Mouse (Mus musculus) spleen, adult 12 weeks (tissue): ENCODE measurements around the gene Osgin1.

Experiments
- DNase-seq: peaks from one replicate; pipeline ENCODE4 v3.0.0; 2022; ENCODE audit warnings: low spot score

Osgin1 gene

DNA sequence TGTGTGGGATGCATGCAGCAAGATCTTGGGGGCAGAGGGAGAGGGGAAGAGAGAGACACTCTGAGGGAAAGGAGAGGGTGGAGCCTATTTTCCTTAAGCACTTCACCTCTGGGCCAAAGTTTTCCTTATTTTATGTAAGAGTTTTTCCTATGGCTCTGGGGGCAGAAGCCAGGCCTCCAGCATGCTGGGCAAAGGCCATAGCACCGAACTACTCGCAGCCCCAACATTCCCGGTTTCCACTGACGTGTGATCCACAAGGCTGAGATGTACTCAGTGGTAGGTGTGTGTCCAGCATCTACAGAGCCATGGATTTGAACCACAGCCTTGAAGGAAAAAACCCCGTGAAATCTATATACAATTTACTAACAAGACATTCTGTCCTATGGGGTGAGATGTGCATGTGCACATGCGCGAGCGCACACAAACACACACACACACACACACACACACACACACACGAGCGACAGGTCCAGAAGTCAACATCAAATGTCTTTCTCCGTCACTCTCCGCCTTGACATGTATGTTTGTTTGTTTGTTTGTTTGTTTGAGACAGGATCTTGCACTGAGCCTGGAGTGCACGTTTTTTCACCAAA is at the start of gene Osgin1:
Osgin1 (plus strand) TSS at position 543 of the 593 bp plus-strand sequence.
- DNase-seq, result no peak

GRCm38 (mm10) chr8:119384478-119384877 is 49.4 kb upstream of the Osgin1 start:
- DNase-seq, result peak; percentile 18

GRCm38 (mm10) chr8:119385854-119386253 is 48.1 kb upstream of the Osgin1 start:
- DNase-seq, result no peak

DNA sequence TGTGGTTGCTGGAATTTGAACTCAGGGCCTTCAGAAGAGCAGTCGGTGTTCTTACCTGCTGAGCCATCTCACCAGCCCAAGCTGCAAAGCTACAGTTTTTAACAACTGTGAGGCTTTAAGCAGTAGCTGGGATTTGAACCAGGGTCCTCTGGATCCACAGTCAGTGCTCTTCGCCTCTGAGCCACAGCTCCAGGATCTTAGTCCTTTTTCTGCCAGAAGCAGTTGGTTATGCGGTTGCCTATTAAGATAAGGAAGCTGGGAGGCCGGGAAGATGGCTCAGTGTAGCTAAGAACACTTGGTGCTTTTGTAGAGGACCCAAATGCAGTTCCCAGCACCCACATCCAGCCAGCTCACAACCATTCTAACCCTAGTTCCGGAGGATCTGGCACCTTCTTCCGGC is 46.9 kb upstream of the Osgin1 start:
- no peak for DNase-seq

DNA sequence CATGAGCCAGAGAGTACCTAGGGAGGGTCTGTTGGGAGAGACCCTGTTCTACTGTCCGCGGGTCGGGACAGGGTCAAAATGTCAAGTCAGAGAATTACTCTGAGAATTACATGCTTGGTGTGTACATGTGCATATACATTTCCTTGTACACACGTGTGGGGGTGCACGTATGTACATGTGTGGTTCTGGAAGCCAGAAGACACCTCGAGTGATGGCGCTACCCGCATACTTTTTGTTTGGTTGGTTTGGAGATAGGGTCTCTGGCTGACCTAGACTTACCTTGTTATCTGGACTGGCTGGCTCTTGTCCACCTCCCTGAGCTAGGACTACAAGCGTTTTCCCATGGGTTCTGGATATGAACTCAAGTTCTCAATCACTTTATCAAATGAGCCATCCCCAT is 39.8 kb upstream of the Osgin1 start:
- no peak for DNase-seq

DNA sequence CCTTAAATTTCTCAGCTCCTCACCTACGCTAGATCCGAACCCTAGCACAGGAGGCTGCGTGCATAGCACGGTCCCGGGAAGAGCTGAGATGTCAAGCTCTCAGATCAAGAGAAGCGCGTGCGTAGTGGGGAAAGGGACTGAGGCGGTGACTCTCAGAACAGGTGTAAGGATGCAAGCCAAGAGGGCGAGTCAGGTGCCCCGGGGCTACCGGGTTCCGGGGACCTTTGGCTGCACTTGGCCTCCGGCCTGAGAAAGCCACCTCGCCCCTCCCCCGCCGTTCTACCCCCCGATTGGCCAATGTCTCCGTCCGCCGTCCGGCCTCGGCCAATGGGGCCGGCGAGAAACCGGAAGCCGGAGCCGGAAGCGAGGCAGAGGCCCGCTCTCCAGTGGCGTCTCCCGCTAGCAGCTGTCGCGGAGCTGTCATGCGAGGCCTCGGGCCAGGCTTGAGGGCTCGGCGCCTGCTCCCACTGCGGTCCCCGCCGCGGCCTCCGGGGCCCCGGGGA is 39.3 kb upstream of the Osgin1 start, which contains the start of gene Mlycd:
Mlycd (plus strand) TSS at position 355 of the 503 bp plus-strand sequence.
- DNase-seq, result peak; percentile 73

- DNase-seq, result no peak
Measured at GRCm38 (mm10) chr8:119395072-119395950, 38.6 kb upstream of the Osgin1 start.

DNA sequence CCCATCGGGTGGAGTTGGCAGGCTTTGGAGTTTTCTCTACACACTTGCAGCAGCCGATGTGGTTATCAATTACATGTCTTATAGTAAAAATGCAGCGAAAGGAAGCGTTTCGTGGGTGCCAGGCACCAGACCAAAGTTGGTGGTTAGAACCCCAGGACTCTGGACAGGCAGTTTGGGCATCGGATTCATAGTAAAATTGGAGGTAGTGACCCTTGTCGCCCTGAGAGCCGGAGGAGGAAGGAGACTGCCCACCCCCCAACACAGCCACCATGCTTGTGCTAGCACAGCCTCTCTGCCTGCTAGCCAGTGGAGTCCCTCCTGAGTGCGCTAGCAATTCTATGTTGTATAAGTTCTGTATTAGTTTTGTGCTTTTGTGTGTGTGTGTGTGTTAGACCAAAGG is 35.4 kb upstream of the Osgin1 start:
- DNase-seq, result no peak

DNA sequence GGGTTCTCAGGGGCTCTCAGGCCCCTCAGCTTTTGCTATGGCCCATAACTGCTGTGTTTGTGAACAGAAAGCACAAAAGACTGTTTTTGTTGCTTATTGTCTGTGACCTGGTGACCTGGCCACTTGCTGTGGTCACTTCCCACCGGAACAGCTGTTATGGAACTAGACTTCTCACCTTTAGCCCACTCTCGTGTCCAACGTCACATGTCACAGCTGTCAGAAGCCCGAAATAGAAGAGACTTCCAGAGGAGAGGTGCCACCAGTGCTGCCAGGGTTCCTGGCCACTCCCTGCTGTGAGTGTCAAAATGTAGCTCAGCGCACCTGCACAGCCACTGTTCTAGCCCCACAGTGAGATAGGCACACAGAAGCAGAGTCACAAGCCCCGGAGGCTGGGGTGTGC is 34.7 kb upstream of the Osgin1 start:
- DNase-seq, result no peak

- no peak for DNase-seq
Measured at GRCm38 (mm10) chr8:119400122-119400671, 33.7 kb upstream of the Osgin1 start.

- no peak for DNase-seq
Measured at GRCm38 (mm10) chr8:119400904-119401303, 33.0 kb upstream of the Osgin1 start.

GRCm38 (mm10) chr8:119403912-119404311 is 30.0 kb upstream of the Osgin1 start:
- DNase-seq, result no peak

- DNase-seq, result no peak
Measured at GRCm38 (mm10) chr8:119404648-119405047, 29.3 kb upstream of the Osgin1 start.

DNA sequence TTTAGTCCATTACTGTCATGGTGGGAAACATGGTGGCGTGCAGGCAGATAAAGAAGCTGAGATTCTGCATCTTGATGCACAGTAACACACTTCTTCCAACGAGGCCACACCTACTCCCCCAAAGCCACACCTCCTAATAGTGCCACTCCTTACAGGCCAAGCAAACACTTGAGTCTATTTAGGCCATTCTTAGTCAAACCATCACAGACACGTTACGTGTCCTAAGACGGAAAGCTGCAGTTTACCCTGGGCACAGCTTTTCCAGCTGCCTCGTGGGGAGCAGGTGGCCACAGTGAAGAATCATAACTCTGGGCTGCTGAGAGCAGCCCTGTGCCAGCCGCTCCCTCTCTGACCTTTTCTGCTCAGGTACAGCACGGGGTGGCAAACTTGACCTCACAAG is 25.6 kb upstream of the Osgin1 start:
- DNase-seq, result no peak

DNA sequence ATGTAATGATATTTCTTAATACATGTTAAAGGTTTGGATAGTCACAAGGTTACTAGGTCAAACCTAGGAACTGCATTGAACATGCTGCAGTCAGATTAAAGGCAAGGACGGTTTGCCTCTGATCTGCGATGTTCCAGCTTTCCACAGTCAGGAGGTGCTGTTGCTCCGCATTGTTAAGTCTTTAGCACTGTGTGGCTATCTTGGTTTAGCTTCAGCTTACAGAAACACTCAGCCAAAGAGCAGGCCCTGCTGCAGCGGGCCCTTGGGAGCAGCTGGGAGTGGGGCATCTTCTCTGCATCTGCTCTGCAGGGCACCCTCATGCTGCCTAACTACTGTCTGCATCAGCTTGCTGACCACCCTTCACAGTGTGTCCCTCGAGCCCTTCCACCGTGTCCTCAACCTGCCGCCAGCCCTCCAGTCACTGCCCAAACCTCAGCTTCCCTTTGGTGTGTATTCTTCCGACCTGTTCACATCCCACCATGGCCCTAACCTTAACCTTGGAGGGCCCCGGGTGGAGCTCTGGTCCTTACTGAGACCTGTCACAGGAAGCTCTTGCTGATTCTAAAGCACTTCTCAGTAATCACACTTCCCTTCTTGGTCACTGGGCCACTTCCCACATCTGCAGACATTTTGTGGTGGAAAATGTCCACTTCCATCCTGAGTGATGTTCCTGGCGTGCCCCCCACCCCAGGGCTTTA is 21.7 kb upstream of the Osgin1 start:
- DNase-seq, result no peak

DNA sequence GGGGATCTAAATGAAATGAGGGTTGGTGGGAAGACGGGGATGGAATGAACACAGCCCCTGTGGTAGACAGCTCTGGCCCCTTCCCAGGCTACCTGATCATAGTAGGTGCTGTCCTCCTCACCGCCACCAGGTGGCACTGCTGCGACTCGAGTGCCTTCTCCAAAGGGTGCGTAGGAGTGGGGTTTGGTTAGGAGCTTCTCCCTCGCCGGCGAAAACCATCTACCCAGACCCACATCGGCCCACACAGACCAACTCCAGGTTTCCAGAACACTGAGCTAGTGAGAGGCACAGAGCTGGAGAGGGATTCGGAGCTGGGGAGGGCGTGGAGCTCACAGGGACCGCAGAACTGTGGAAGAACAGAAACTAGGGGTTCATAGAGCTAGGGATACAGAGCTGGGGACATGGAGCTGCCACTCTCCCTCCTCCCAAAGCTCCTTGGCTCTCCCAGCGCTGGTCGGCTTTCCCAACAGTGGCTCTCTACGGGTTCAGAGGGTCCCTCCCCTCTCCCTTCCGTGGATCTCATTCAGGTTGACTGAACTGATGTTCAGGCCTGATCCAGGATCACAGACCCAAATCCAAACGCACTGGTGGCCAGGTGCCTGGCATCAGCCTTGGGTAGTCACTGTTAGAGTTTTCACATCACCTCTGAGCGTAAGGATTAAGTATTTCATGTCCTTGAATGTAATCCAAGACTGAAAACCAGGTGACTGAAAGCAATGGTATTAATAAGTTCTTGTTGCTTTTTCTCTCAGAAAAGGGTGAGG is 21.0 kb upstream of the Osgin1 start:
- DNase-seq, result peak; percentile 65

DNA sequence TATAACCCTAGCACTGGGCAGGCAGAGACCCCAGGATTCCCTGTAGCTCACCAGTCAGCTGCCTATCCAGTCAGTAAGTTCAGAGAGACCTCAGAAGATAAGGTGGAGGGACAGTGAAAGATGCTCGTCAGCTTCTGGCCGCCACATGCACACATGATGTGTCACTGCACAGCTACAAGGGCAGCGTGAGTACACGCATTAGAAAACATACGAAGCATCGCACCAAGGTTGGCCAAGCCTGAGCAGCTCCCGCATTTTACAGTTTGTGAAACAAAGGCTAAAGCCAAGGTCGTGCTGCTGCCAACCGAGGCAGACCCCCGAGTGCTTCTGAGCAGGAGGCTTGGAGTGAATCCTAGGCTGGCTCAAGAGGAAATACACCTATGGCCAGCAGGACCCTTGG is 20.3 kb upstream of the Osgin1 start:
- DNase-seq, result no peak

- no peak for DNase-seq
Measured at GRCm38 (mm10) chr8:119420318-119420717, 13.6 kb upstream of the Osgin1 start.

- no peak for DNase-seq
Measured at GRCm38 (mm10) chr8:119421603-119422122, 12.3 kb upstream of the Osgin1 start.

DNA sequence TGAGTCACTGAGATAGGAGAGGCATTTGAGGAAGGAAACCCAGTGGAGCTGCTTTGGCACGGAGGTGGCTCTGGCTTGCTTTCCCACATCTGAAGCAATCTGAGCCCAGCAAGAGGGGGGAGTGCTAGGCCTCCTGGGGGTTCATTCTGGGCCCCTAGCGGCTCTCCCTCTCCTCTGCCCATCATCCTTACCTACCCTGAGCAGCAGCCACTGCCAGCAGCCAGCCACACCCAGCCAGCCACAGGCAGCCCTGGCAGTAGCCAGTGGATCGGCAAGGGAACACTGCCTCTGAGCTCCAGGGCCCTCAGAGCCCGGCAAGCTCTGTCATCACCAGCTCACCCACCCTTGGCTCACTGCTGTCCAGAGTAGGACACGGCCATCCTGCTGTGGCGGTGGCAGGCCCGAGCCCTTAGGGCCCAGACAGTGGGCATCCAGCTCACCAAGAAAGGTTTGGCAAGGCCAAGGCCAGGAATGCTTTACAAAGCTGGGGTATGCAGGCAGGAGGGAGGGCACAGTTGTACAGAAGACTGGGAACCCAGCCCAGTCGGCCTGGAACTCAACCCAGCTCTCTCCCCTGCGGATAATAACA is 11.7 kb upstream of the Osgin1 start:
- no peak for DNase-seq

GRCm38 (mm10) chr8:119423631-119424141 is 10.2 kb upstream of the Osgin1 start:
- DNase-seq, result peak; percentile 65
